In the genomic region with DNA sequence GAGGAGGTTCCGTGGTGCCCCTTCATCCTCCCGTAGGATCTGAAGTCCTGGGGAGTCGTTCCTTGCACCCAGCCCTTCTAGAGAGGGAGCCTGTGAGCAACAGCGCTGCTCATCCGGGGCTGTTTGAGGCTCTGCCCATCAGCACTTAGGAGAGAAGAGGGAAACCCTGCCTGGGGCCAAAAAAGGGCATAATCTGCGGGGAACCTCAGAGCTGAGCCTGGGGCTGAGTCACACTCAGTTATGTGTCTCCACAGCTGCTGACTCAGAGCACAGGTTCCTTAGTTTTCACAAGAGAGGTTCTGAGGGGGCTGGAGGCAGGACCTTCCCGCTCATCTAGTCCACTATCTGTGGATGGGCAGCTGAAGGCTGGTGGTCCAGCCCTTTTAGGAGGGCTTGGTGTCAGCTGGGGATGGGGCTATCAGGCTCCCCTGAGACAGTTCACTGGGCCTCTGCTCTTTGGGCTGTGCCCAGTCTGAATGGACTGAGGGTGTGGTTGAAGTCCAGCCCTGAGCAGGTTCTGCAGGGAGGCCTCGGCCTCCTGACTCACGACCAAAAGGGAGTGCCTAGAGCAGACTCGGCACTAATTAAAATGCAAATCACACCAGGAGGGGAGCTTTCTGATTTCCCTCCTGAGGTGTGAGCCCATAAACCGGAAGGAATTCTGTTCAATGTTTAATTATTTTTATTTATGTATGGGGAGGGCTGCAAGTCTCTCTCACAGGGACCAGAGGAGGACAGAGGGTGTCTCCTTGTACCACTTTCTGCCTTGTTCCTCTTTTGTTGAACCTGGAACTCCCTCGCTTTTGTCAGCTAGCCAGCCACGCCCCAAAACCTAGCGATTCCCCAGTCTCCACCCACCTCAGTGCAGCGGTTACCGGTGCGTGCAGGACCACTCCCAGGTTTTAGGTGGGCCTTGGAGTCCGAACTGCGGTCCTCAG, we compare ENCODE assay signal across 8 mouse cellular contexts. TPM values are rescaled to one million over a fixed set of nuclear protein-coding genes. Genes with fewer than 3 reads are reported as not detected.
DNase-seq lines count a peak whose midpoint lies in the region; ATAC-seq lines count a peak whose summit lies in the region.

No protein-coding gene starts in this region.

- DNase-seq in gastrocnemius, adult 18-20 months (ENCODE audit: low spot score) = peak; percentile 36
- DNase-seq in gastrocnemius, postnatal 4 days (ENCODE audit: low spot score in 2 of 2) = no peak
- DNase-seq in Muller cell, postnatal 12 days (ENCODE audit: inconsistent ontology term) = peak; percentile 90
- no peak for DNase-seq in forebrain, embryonic 10.5 days (ENCODE audit: extremely low spot score, low spot score)
- peak; percentile 71 for DNase-seq in splenic B cell, adult 2 months (ENCODE audit: low read depth, low spot score)
- DNase-seq in layer of hippocampus, adult 9-10 months (ENCODE audit: low spot score) = no peak

- H3K4me2 ChIP-seq in hindbrain, embryonic 15.5 days = peak overlapping the region; percentile 43

- H3K27me3 ChIP-seq in forebrain, embryonic 10.5 days (ENCODE audit: poor library complexity, severe bottlenecking) = peaks cover 62% of the 10 kb centered on the region
- H3K27me3 ChIP-seq in hindbrain, embryonic 15.5 days = no peaks in the 10 kb centered on the region; the same call in 1 of the 2 replicates
- no peaks in the 10 kb centered on the region; the same call in 1 of the 2 replicates for H3K27me3 ChIP-seq in splenic B cell, adult 2 months (ENCODE audit: control insufficient read depth, insufficient read depth, low read length, poor library complexity, severe bottlenecking)

- peak overlapping the region; percentile 51 for H3K27ac ChIP-seq in forebrain, embryonic 10.5 days
- H3K27ac ChIP-seq in hindbrain, embryonic 15.5 days (replicated peaks) = no peak overlapping the region

- no peak for ATAC-seq in hindbrain, embryonic 15.5 days (ENCODE audit: low FRiP score, low read depth)
- ATAC-seq in megakaryocyte, adult 5-6 weeks (ENCODE audit: poor library complexity, severe bottlenecking) = peak; percentile 85

- WGBS in forebrain, embryonic 10.5 days = 4% methylated on average over 19 of the region's 19 CpGs
- WGBS in hindbrain, embryonic 15.5 days = 9% methylated on average over 19 of the region's 19 CpGs

- peak overlapping the region; percentile 35 for H3K4me3 ChIP-seq in forebrain, embryonic 10.5 days
- H3K4me3 ChIP-seq in hindbrain, embryonic 15.5 days = no peak overlapping the region

- H3K36me3 ChIP-seq in forebrain, embryonic 10.5 days (replicated peaks) = no peaks in the 10 kb centered on the region
- H3K36me3 ChIP-seq in hindbrain, embryonic 15.5 days = no peaks in the 10 kb centered on the region
- no peaks in the 10 kb centered on the region for H3K36me3 ChIP-seq in splenic B cell, adult 2 months (ENCODE audit: control insufficient read depth, insufficient read depth, low read length, poor library complexity, severe bottlenecking)

- peaks cover 18% of the 10 kb centered on the region for H3K4me1 ChIP-seq in forebrain, embryonic 10.5 days
- peaks cover 10% of the 10 kb centered on the region for H3K4me1 ChIP-seq in hindbrain, embryonic 15.5 days (replicated peaks)

- H3K9me3 ChIP-seq in forebrain, embryonic 10.5 days = peaks cover 2% of the 10 kb centered on the region; the same call in 1 of the 2 replicates
- no peaks in the 10 kb centered on the region for H3K9me3 ChIP-seq in hindbrain, embryonic 15.5 days

- H3K9ac ChIP-seq in hindbrain, embryonic 15.5 days = 0 out of 2 replicates have a peak overlapping the region, but pooled peaks have one; percentile 10

RNA-seq across cellular contexts. Expression of a gene that starts 10.8 kb away (rescaled TPM):
- 10 to 100 TPM; 50.2 to 54.2 TPM for total RNA-seq in gastrocnemius, adult 18-20 months (2021)
- 100 to 1,000 TPM; 103 to 106 TPM for total RNA-seq in gastrocnemius, postnatal 4 days (2021)
- polyA plus RNA-seq in forebrain, embryonic 10.5 days (2016; fragmentation: Nextera tagmentation; extraction: Ambion mirVana) = 71.5 and 71.8 TPM in 2 replicates
- 93.3 and 93.9 TPM in 2 replicates for polyA plus RNA-seq in hindbrain, embryonic 15.5 days (2015; fragmentation: Nextera tagmentation; extraction: Ambion mirVana)
- 108 and 122 TPM in 2 replicates for total RNA-seq in megakaryocyte, adult 5-6 weeks (2015)
- 174 and 241 TPM in 2 replicates for total RNA-seq in megakaryocyte, adult 5-6 weeks (2017)

RNA-seq across cellular contexts. Expression of a gene that starts 36.6 kb away (rescaled TPM):
- total RNA-seq in gastrocnemius, adult 18-20 months (2021) = not detected
- not detected for total RNA-seq in gastrocnemius, postnatal 4 days (2021)
- polyA plus RNA-seq in forebrain, embryonic 10.5 days (2016; fragmentation: Nextera tagmentation; extraction: Ambion mirVana) = not detected in 2 replicates
- not detected in 2 replicates for polyA plus RNA-seq in hindbrain, embryonic 15.5 days (2015; fragmentation: Nextera tagmentation; extraction: Ambion mirVana)
- total RNA-seq in megakaryocyte, adult 5-6 weeks (2015) = not detected in 2 replicates
- total RNA-seq in megakaryocyte, adult 5-6 weeks (2017) = not detected in 2 replicates

Comparison
In these comparisons a context has a peak if more than half of its experiments do, and no peak if none do; other contexts are left out.
1. DNase-seq: peak in gastrocnemius, adult 18-20 months (single experiment), Muller cell, postnatal 12 days (single experiment) and splenic B cell, adult 2 months (single experiment); none in gastrocnemius, postnatal 4 days (0 of 2), forebrain, embryonic 10.5 days (single experiment) and layer of hippocampus, adult 9-10 months (single experiment).